Mouse (Mus musculus): Measurements from ENCODE around the gene Rell1.

The Rell1 gene

DNA sequence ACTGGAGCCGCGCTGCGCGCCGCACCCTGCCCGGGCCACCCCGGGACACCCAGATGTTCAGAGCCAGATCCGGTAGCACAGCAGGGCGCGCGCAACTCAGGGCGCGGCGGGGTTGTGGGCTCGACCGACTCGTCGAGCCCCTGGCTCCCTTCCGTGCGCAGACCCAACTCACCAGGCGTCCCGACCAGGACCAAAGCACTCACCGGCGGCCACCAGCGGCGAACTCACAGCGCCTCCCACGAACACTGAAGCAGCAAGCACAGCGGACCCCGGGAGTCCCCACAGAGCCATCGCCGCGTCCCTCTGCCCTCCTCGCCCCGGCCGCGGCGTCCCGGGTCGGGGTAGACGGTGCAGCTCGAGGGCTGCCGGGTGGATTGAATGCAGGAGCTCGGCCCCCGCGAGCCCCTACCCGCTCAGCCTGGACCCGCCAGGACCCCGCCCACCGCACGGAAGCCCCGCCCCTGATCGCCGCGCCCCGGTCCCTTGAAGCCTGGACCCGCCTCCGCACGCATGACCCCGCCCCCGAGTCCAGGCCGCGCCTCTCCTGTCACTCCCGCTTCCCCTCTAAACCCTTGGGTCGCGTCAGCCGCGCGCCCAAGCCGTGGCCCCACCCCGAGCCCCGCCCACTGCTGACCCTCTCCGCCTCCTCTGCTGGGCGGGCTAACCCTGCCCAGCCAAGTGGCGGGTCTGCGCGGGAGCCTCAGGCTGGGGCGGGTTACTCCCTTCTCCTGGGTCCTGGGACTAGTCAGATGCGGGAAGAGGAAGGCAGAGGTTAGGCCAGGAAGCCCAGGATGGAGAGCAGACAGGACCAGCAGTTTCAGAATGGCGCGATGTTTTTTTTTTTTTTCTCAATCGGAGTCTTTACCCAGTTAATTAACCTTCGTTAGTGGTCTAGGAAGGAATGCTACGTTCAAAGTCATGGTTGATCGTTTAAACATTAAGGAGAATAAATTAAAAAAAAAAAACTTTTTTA is at the start of gene Rell1:
TSS of gene Rell1 (minus strand) at position 455 of the 973 bp plus-strand sequence.
- peak; percentile 99 to 100 for DNase-seq (ENCODE audit: inconsistent age in 2 of 2, low spot score in 1 of 2)

DNA sequence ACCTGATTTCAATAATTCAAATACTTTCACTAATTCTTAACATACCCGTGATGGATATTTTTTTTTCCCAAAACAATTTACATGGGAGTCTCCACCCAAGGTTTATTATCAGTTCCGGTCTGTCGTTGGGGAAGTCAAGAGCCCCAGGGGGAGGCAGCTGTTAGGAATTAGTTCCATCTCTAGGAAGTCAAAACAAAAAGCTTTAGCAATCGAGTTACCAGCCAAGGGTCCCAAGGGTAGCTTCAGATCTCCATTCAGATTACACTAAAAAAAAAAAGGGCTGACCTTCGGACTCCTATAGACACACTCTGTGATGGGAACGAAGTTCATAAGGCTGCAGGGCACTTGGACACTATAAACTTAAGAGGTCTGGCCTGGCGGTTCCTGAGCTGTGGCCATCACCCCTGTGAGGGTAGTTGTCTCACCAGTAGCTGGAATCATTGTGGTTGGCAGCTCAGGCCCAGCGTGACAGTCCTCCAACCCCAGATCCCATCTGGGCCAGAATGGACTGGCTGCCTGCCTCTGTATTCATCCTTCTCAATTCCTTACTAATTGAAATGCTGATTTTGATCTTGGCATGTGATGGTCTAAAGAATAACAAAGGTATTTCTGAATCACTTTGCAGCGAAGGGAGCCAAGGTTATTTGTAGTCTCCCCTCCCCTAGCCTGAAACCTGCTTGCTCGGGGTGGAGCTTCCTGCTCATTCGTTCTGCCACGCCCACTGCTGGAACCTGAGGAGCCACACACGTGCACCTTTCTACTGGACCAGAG is 44.1 kb upstream of the Rell1 start:
- no peak for DNase-seq (ENCODE audit: inconsistent age in 2 of 2, low spot score in 1 of 2)

DNA sequence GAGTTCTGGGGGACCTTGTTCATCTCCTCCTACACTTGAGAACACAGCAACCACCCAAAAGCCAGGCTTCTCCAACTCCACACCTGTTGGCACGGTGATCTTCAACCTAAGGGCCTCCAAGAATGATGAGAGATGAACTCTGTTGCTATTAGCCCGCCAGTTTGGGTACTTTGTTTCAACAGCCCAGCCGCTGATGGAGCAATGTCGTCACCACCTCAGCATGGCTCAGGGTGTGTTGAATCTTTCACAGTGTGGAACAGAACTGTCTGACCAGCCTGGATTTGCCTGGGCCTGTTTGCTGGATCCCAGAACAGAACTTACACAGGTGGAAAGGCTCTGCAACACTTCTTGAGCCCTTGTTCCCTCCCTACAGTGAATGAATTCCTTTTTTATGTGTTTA is 37.9 kb upstream of the Rell1 start:
- DNase-seq (ENCODE audit: inconsistent age in 2 of 2, low spot score in 1 of 2): no peak

DNA sequence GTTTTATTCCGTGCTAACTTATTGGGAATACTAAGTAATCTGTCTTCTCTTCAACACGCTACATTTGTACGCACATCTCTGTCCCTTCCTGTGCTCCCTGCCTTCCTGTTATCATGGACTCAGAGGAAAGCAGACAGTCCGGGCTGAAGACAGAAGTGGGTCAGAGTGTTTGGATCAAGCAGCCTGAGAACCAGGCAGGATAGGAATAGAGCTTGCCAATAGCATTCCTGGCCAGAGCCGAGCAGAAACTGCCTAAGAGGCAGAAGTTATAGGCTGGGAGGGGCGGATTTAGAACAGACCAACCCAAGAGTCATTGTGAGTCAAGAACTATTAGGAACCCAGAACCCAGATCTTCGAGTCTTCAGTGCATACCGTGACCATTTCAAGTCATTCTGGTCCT is 34.6 kb upstream of the Rell1 start:
- no peak for DNase-seq (ENCODE audit: inconsistent age in 2 of 2, low spot score in 1 of 2)

DNA sequence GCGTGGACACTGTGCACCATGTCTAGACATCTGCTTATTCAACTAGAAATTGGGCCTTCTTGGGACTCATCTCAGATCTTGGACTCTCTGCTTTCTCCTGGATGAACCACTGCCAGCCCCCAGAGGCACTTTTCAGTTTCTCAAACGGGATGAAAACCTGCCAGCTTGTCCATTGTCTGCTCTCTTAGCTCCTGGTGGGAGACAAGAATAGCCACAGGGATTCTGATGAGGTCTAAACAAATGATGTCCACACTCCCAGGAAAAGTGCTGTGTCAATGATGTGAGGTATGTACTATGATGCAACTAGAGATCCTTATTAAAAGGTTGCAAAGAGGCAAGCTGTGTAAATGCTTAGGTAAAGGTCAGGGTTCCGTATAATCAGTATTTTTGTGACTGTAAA is 25.2 kb upstream of the Rell1 start:
- DNase-seq (ENCODE audit: inconsistent age in 2 of 2, low spot score in 1 of 2): no peak

DNA sequence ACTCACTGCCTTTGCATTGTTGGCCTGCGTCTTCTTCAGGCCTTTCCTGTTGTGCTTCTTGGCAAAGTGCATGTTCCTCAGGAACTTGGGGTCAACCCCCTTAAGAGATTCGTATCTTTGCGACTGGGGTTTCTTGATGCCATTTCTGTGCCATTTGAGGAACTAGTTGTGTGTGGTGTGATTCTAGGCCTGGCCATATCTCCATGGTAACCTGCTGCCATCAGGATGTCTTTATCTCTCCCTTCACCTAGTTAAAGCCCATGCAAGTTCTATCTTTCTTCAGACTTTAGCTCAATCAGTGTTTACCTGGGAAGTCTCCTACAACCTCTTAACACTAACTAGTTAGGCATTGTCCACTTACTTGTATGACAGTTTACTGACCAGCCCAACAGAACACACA is 22.0 kb upstream of the Rell1 start:
- DNase-seq (ENCODE audit: inconsistent age in 2 of 2, low spot score in 1 of 2): no peak

DNA sequence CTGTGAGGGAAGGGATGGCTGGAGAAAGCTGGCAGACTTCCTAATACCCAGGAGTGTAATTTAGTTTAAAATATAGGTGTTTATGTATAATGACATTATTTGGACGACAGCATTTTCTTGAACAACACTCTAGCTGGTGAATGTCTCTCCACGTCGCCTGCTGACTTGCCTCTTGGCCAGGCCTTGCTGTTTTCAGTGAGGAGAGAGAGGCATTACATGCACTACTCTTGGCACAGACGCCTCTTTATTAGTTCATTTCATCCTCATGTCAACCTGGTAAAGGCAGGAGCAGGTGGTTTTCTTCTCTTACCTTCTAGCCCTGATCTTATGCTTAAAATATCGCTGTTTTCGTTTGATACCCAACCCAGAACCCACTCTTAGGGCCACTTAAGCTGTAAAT is 17.6 kb upstream of the Rell1 start:
- no peak for DNase-seq (ENCODE audit: inconsistent age in 2 of 2, low spot score in 1 of 2)

DNA sequence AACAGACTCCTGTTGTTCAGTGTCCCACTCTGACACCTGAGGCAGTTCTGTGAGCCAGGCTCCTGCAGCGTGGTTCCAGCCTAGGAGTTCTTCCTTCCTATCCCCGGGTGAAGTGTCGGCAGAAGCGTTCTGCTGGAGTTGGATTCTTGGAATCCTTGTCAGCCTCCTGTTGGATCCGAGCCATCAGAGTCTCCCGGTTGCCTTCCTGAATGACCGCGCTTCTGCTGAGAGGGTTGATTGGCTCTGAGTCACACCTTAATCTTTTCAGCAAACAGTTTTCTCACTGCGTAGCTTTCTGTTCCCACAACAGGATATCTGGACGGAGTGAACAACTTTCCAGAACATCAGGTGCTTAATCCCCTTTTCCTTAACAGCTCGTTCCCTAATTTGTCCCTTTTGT is 13.6 kb upstream of the Rell1 start:
- peak; percentile 57 to 85 for DNase-seq (ENCODE audit: inconsistent age in 2 of 2, low spot score in 1 of 2)

DNA sequence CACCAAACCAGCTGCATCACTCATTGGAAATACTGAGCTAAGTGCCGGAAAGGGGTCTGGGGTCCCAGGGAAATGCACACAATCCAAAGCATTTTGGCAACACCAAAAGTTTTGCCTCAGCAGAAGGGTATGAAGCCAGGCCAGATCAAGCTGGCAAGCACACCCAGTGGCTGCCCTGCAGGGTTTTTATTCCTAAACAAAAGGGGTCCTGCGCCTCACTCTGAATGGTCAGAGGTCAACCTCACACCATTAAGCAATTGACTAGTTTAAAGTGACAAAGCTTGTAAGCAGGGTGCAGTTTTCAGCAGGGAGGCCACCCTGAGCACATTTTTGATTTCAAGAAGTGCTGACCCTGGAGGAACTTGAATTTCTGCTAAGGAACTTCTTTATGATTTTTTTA is 2.3 kb upstream of the Rell1 start:
- DNase-seq (ENCODE audit: inconsistent age in 2 of 2, low spot score in 1 of 2): no peak

DNA sequence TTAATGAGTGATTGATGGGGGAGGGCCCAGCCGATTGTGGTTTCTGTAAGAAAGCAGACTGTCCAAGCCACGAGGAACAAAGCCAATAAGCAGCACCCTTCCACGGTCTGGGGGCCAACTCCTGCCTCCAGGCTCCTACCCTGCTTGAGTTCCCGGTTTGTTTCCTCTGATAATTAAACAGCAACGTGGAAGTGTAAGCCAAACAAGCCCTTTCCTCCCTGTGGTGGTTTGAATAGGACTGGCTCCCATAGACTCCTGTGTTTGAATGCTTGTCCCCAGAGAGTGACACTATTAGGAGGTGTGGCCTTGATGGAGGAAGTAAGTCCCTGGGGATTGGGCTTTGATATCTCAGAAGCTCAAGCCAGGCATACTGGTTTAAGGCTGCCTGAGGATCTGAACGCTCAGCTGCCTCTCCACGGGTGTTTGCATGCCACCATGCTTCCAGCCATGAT is 1.6 kb upstream of the Rell1 start:
- DNase-seq (ENCODE audit: inconsistent age in 2 of 2, low spot score in 1 of 2): peak in 1 of 2 experiments; percentile 54

DNA sequence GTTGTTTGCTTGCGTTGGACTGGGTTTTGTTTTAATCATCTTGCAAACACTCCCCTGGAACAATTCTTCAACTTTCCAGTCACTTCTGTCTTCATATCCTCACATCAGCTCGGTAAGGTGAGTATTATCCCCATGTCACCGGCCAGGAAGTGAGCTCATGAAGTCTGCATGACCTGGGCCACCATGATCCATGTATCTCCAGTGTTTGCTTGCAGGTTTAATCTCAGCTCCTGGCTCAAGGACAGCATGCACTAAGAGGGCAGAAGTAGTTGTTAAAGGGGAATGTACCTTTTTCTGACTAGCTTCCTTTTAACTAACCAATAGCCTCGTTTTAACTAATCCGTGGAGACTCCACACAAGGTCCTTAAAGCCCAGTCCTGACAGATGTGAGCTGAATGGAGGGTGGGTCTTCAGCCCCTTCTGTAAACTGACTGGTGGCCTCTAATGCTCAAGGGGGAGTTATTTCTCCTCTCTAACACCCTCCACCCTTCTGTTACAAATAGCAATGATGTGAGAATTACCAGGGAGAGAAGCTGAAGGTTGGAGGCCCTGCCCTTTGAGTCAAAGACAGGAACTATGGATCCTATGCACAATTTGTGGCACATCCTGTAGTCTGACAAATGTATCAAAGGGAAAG is 897 bp upstream of the Rell1 start:
- peak; percentile 45 to 74 for DNase-seq (ENCODE audit: inconsistent age in 2 of 2, low spot score in 1 of 2)

DNA sequence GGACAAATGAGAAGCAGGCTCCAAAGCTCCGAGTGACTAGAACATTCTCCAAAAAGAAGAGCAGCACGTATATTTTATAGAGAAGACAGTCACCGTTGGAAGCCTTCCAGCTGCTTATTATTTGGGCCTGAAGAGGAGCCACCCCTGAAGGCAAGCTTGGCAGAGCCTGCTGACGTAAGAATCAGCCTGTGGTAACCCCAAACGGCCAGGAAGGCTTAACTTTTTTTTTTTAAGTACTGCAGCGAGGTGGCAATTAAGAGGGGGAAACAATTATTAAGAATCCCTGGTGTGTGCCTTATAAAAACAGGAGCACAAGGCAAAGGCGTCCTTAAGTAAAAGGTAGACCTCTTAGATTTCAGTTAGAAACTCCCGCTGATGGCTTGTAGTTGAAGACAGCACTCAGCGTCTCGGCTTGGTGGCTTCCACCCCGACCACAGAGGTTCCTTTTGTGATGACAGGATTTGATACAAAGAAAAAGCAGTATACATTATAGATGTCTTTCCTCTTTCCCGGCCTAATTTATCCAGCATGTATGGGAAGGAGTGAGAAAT is 1.0 kb downstream of the Rell1 start:
- peak; percentile 73 to 92 for DNase-seq (ENCODE audit: inconsistent age in 2 of 2, low spot score in 1 of 2)

DNA sequence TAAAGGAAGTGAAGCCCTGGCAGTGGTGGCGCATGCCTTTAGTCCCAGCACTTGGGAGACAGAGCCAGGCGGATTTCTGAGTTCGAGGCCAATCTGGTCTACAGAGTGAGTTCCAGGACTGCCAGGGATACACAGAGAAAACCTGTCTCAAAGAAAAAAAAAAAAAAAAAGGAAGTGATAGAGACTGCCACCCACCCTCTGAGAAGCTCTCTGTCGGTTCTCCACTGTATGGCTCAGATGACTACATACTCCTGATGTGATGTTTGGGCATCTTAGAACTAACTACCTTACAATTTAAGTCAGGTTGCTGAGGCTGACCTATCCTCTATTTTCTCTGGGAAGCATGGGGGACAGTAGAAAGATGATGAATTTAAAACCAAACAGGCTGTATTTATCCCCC is 2.3 kb downstream of the Rell1 start:
- DNase-seq (ENCODE audit: inconsistent age in 2 of 2, low spot score in 1 of 2): no peak

DNA sequence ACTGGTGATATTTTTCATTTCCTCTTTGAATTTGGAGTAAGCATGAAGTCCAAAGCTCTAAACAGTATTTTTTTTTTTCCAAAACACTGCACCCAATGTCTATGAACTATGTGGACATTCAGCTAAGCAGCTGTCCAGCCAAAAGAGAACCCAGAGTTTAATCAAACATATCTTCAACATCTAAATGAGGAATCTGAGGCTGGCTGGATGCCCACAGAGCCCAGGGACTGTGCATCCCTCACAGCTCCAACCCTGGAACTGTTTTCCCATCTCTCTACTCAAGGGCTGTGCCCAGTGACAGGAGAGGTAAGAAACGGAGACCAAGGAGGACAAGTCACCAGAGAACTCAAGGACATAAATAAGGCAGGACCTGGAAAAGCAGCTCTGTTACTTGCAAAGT is 2.8 kb downstream of the Rell1 start:
- DNase-seq (ENCODE audit: inconsistent age in 2 of 2, low spot score in 1 of 2): peak; percentile 37 to 65

DNA sequence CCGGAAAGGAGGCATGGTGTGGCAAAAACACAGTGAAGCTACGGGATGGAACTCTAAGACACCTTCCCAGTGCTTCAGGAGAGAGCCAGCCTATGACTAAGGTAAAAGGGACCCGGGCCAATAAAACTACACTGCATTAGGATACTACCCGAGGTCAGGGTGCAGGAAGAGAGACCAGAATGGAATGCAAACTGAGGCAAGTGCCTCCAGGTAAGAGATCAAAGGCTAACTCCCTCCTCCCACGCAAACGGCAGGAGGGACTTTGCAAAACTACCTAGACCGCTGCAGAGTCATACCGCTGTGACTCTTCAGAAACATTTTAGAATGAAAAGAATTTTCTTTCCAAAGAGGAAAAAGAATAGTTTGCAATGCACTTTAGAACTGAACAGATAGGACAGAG is 4.1 kb downstream of the Rell1 start:
- no peak for DNase-seq (ENCODE audit: inconsistent age in 2 of 2, low spot score in 1 of 2)

DNA sequence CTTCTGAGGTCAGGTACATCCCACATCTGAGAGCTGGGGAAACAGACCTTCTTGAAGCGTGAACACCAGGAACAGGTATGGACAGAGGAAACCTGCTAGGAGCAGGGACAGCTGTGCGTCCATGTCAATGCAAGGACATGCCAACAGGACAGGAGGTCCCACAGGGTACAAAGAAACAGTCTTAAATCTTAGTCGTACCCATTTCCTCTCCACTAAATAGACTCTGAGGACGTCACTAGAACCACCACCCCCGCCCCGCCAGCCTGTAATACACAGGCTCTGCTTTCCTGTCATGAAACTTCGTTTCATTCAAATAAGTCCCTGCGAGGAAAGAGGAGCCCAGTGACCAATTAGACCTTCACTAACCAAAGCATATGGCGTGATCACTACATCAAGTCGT is 7.0 kb downstream of the Rell1 start:
- no peak for DNase-seq (ENCODE audit: inconsistent age in 2 of 2, low spot score in 1 of 2)

DNA sequence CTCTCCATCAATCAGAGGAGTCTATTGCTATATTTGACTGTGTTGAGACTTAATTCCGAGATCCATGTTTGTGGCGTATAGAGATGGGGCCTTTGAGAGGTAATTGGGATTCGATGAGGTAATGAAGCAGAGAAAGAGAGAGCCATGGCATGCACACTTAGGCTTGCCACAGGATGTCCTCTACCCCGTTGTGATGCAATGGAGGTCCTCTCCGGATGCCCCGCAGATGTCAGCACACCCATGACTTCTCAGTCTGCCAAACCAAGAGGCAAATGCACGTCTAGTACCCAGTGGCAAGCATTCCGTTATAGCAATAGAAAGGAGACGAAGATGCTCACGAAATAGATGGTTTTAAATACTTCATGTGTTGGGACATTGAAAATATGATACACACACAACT is 8.1 kb downstream of the Rell1 start:
- no peak for DNase-seq (ENCODE audit: inconsistent age in 2 of 2, low spot score in 1 of 2)

DNA sequence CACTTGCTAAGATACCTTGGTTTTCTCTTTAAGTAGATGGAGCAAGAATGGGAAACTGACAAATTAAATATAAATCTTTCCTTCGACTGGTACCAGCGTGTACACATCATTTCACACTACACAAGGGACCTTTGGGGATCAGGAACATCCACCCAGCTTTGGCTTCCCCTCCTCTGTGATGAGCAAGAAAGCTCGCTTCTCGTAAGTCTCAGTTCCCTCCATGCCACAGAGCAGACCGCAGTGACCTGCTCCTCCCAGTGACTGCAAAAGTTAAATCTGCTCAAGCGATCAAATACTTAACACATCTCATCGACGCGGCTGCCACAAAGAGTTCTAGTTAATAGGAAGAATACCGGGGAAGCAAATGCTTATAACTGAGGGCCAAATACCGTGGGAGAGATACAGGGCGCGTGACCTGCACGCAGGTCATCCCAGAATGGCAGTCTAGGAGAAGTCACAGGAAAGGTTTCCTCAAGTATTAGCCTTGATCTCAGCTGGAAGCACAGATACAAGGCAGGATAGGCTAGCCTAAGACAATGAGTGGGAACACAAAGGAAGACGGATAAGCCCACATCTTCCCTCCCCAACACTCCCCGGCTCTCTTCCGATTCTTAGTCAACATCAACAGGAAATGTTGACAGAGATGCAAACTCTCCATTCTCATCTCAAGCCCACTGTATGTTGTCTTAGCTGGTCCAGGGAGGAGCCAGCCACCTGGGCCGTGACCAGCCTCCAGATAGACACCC is 9.6 kb downstream of the Rell1 start:
- no peak for DNase-seq (ENCODE audit: inconsistent age in 2 of 2, low spot score in 1 of 2)

DNA sequence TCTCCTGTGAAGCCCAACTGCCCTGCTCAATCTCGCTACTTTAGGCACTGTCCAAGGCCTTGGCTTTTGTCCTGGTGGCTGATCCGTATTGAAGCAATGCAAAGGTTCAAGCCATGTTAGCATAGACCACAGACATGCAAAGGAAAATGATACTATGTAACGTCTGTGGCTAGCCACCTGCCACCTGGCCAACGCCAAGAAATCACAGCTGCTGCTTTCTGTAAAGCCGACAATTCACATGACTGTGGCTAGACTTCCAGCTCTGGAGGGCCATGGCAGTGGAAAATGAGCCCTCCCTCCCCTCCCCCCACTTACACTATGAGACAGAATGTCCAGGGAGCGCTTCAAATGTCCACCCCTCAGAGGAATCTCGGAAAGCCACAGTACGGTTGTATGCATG is 11.1 kb downstream of the Rell1 start:
- no peak for DNase-seq (ENCODE audit: inconsistent age in 2 of 2, low spot score in 1 of 2)

DNA sequence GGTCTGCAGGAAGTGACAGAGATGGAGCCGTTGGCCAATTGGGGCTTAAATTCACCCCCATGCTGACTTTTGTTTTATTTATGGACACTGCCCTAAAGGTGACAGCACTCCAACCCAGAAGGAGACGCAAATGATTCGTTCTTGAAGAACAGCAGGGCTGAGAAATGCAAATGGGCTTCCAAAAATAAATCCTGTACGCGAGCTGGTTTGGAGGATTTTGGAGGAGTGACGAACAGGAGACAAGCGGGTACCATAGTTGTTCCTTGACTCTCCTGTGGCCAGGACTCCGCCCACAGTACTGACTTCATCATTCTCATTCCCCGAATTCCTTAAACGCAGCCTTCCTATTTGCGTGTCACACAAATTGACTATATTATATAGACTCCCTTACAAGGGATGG is 12.3 kb downstream of the Rell1 start:
- DNase-seq (ENCODE audit: inconsistent age in 2 of 2, low spot score in 1 of 2): no peak
